Mouse (Mus musculus) lung, postnatal 4 days (tissue): ENCODE data around the gene Jam2.

Source experiments
- DNase-seq, 2 experiments: peaks; one replicate each; pipeline ENCODE4 v3.0.0; 2021

The Jam2 gene

DNA sequence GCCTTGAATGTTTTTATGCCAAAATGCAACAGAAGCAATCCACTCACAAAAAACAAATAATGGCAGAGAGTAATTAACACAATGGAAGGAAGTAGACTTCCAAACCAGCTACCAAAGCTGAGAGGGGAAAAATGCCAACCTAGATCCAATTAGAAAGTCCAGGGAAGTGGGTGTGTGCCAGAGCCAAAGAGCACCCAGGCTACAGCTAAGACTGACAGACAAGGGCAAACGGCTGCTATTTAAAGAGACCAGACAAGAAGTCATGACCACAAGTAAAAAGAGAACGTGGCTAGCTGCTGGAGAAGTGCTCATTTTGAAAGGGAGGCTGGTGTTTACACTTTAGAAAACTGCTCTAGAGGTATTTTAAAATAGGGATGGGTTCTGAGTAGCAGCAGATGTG is 9.4 kb downstream of the Jam2 start:
- DNase-seq, result no peak

- no peak for DNase-seq
These were observed 11.0 kb downstream of the Jam2 start for GRCm38 (mm10) chr16:84784966-84785365.

DNA sequence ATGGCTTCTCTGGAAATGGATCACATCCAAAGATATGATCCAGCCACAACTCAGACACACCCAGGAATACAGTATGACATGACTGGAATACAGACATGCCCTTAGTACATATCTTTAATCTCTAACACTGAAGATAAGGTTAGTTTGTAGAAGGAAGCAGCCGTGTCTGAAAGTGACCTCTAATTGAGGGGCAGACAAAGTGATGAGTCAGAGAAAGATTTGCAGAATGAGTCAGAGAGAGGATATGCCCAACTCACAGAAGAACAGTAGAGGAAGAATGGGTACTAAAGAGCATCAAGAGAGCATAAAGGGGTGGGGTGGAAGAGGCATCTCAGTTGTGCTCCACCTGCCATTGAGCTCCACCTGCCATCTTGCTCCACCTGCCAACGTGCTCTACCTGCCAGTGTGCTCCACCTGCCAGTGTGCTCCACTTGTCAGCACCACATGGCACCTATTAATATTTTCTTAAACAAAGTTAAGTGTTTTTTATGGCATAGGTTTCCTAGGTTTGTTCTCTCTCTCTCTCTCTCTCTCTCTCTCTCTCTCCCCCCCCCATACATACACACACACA is 16.8 kb downstream of the Jam2 start:
- no peak for DNase-seq

- DNase-seq, result no peak
These were observed 19.5 kb downstream of the Jam2 start for GRCm38 (mm10) chr16:84793401-84793800.

DNA sequence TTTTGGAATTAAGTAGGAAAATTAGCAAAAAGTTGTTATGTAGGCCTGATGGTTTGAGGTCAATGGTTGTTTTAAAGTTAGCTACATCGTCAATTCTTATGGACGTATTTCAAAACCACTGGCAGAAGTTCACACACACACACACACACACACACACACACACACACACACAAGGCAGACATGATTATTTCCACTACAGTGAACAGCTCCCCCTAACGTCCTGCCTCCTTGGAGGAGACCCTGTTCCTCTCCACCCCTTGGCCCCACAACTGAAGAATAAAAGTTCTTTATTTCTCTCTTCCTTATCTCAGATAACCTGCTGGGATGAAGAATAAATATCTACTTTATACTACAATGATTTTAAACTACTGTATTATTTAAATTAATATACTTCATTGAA is 21.4 kb downstream of the Jam2 start:
- DNase-seq, result no peak

DNA sequence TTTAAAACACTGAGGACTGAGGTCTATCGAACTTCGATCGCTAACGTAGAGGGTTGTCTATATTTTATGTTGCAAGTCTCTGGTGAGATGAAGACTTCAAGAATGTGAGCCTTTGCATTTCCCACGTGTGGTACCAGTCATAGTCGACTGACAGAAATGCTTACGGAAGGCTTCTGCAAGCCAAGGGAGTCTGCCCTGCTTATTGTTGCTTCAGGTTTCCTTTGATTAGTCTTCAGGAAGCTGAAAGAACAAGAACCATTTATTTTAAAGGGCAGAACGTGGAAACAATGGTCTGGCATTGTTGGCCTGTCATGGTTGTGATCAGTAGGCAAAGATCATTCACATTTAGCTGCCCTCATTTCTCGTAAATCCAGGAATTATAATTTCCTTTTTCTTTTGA is 22.8 kb downstream of the Jam2 start:
- DNase-seq, result no peak

DNA sequence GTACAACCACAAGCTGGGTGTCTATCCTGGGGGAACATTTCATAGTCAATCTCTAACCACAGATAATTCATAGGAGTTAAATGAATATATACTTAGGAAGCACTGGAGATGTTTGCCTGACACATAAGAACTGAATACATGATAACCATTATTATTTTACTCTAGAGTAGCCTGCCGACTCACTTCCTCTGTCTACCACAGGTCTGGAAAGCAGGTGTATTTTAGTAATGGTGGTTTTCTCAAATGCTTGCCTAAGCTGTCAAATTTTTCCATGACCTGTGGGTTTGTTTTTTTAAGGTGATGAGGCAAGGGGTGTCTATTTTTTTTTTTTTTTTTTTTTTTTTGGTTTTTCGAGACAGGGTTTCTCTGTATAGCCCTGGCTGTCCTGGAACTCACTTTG is 26.1 kb downstream of the Jam2 start:
- DNase-seq, result no peak

DNA sequence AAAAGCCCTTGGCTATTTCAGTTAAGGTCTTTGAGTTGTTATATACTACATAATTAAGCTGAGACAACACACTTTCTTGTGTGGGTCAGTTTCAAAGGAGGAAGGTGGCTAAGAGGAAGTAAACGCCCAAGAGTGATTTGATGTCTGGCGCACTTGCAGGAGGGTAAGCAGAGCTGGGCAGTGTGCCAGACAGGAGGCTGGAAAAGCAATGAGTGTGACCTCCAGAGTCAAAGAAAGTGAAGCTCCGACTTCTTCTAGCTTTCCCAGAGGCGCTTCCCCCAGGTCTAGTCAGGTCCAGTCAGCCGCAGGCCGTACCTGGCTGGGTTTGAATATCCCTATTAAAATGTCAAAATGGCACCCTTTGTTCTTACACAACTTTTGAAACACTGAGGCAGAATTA is 28.3 kb downstream of the Jam2 start:
- DNase-seq, result peak; percentile 62 to 74

DNA sequence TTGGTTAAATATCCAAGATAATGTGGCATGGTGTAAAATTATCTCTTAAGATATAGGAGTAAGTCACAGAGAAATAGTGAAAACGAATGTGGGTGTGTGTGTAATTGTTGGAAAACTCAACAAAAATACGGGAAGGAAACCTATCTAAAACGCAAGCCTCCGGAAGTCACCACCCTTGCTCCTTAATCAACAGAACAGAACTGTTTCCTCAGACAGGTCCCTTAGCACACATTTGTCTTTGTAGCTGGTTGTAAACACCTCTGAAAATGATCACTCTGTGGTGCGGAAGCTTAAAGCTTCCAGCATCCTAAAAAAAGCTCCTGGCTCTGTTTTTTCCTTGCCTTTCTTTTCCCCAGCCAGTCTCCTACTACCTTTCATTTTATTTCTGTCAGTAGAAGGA is 30.9 kb downstream of the Jam2 start:
- DNase-seq, result no peak

- no peak for DNase-seq
These were observed 32.3 kb downstream of the Jam2 start for GRCm38 (mm10) chr16:84806175-84806574.

DNA sequence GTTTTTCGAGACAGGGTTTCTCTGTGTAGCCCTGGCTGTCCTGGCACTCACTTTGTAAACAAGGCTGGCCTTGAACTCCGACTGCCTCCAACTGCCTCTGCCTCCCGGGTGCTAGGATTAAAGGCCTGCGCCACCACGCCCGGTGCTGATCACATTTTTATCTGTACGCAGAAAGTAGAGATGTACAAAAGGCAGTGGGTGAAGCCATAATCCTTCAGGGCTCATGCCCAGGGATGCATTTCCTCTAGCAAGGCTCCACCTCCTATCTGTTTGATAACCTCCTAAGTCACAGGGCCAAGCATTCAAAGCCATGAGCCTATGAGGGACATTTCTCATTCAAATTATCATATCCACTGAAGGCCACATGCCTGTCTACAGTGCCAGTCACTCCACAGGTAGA is 34.0 kb downstream of the Jam2 start:
- DNase-seq, result no peak

- DNase-seq, result no peak
These were observed 36.3 kb downstream of the Jam2 start for GRCm38 (mm10) chr16:84810254-84810653.

- no peak for DNase-seq
These were observed 39.9 kb downstream of the Jam2 start for GRCm38 (mm10) chr16:84813852-84814251.

GRCm38 (mm10) chr16:84814511-84814910 is 40.6 kb downstream of the Jam2 start:
- DNase-seq, result no peak

DNA sequence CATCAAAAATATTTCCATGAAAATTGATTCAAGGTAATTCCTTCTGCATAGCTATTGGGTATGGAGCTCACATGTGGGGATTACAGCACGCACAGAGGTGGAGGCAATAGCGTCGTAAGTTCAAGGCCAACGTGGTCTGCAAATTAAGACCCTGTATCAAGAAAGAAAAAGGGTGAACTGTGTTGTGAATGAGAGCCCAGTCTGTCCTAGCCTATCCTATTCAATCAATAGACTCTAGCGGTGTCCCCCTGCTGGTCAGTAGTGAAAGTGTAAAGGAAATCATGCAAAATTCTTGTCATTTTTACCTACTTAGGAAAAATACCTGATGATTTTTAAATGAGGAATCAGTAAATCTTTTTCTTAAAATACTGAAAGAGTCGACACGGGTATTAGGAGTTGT is 43.5 kb downstream of the Jam2 start:
- DNase-seq, result peak in 1 of 2 experiments; percentile 37

DNA sequence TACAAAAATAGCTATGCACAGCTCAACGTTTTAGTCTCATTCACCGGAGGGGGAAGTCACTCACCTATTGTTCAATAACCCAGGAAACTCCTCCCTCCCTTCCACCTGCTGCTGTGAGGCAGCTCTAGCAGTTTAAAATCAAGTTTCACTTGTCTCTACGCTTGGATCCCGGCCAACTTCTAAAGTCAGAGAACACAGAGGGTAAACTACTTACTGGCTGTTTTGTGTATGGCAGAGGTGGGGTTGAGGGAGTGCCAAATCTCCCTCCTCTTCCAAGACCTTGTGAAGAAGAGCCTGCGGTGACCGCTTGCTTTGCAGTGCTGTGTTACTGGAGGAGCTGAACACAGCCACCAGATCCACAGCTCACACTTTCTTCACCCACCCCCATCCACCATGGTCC is 51.1 kb downstream of the Jam2 start:
- peak; percentile 29 to 56 for DNase-seq

GRCm38 (mm10) chr16:84831696-84832095 is 57.8 kb downstream of the Jam2 start:
- no peak for DNase-seq

DNA sequence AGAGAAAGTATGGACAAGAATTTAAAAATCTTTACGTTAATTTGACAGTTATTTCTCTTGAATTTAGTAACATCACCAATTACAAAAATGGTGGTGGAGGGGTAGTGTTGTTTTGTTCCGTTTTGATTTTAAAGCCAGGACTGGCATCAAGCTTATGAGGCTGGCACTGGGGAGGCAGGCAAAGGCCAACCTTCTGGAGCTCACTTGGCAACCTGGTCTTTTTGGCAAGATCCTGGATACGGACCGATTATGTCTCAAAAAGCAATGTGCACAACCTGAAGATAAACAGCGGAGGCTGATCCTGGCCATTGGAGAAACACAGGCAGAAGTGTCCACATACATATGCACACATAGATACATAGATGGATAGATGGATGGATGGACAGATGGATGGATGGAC is 58.8 kb downstream of the Jam2 start:
- no peak for DNase-seq

DNA sequence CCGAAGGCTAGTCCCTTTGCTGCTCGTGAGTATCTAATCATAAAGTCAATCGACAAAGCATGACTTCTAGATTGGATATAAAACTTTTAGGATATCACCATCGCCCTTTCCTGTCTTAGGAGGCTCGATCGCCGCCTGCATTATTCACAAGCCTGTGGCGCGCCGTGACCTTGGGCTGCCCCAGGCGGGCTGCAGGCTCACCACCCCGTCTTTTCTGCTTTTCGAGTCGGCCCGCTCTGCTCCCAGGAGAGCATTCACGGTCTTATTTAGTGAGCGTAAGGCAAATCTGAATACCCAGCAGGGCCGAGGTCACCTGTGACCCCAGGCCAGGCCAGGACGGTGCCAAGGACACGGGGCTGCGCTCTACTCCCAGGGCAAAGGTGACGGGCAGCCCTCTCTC is 60.4 kb downstream of the Jam2 start:
- no peak for DNase-seq

- peak; percentile 92 to 96 for DNase-seq
These were observed 61.0 kb downstream of the Jam2 start, which contains the start of gene Gabpa for GRCm38 (mm10) chr16:84834745-84835440. Gene Gabpa, plus strand, starts transcription at chr16:84834925.

GRCm38 (mm10) chr16:84835441-84835822 is 61.5 kb downstream of the Jam2 start, which contains the start of gene Atp5j:
Gene Atp5j, minus strand, starts transcription at chr16:84835625.
- DNase-seq, result peak; percentile 87 to 92

GRCm38 (mm10) chr16:84835823-84836743 is 62.2 kb downstream of the Jam2 start:
- DNase-seq, result peak; percentile 50 to 55

DNA sequence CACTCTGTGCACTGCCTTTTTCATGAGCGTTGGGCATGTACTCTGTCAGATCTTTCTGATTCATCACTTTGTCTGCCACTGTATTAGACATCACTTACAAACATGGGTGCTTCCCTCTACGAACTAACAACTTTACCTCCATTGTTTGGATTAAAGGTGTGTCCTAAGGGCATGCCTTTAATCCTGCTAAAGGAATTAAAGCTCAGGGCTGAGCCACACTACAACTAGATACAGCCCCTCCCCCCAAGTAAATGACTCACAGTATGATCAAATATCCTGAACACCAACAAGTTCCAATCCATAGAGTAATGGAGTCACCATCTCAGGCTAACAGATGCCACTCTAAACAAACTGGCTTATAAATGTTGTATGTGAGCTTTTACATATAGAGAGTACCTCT is 64.7 kb downstream of the Jam2 start:
- no peak for DNase-seq

DNA sequence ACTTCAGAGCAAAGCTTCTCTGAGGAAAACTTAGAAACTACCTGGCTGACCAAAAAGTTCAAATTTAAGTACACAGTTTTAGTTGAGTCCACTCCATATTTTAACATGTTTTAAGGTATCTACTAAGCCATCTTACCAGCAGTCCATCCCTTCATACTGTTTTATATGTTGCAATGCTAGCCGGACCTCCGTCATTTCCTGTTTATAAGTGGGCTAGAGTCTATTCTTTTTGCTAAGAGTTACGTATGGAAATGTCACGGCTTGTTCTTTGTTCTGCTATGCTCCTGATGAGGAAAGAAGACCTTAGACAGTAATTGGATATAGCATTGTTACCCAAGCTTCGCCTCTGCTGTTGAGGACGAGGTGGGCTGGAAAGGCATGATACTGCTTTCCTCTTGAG is 79.6 kb downstream of the Jam2 start:
- no peak for DNase-seq
